Mouse (Mus musculus): Measurements from ENCODE around the gene Slc25a54. TPM values are rescaled to one million over a fixed set of nuclear protein-coding genes. Genes with fewer than 3 reads are reported as not detected.

Gene Slc25a54
- polyA plus RNA-seq, 1 experiment from 2014 or later = not detected

Small RNAs within 50 kb of the gene (microRNA-seq; reads per million reads assigned to microRNA genes)
- gene Gm44384 = not detected

Other genes starting within 250 kb of the Slc25a54 start
- gene Stxbp3, start 239.9 kb upstream of the Slc25a54 start, polyA plus RNA-seq (2015; fragmentation: Nextera tagmentation; extraction: Ambion mirVana) = 32.2 and 33.1 TPM in 2 replicates
- gene Fndc7, start 190.5 kb upstream of the Slc25a54 start, polyA plus RNA-seq (2015; fragmentation: Nextera tagmentation; extraction: Ambion mirVana) = 0.10 and 0.21 TPM in 2 replicates
- 49.9 and 60.6 TPM in 2 replicates for gene Prpf38b, start 168.7 kb upstream of the Slc25a54 start, polyA plus RNA-seq (2015; fragmentation: Nextera tagmentation; extraction: Ambion mirVana)
- gene Henmt1, start 140.6 kb upstream of the Slc25a54 start, polyA plus RNA-seq (2015; fragmentation: Nextera tagmentation; extraction: Ambion mirVana) = 0.22 and 0.39 TPM in 2 replicates
- gene Gm9857, start 140.0 kb upstream of the Slc25a54 start, polyA plus RNA-seq (2015; fragmentation: Nextera tagmentation; extraction: Ambion mirVana) = not detected in 2 replicates
- 3.6 and 3.7 TPM in 2 replicates for gene Fam102b, start 52.9 kb upstream of the Slc25a54 start, polyA plus RNA-seq (2015; fragmentation: Nextera tagmentation; extraction: Ambion mirVana)
- 17.1 and 19.8 TPM in 2 replicates for gene Slc25a24, start 42.7 kb downstream of the Slc25a54 start, polyA plus RNA-seq (2015; fragmentation: Nextera tagmentation; extraction: Ambion mirVana)